Mouse (Mus musculus) cortical plate, adult 2 months (tissue): ENCODE data around the gene Foxj1.

ENCODE experiments used
- CTCF ChIP-seq: fragments of 200-500 bp; IDR thresholded peaks from 2 replicates; pipeline ENCODE4 v1.5.1; 2011; ENCODE audit warnings: mild to moderate bottlenecking, control low read depth, low read length; ENCODE audit not compliant: insufficient read depth; ENCODE audit errors: extremely low read depth
- POLR2A ChIP-seq: fragments of 200-500 bp; IDR thresholded peaks from 2 replicates; pipeline ENCODE4 v1.6.1; 2011; ENCODE audit warnings: mild to moderate bottlenecking, low read length, control low read depth; ENCODE audit not compliant: insufficient read depth; ENCODE audit errors: extremely low read depth

- no peak for TF ChIP-seq POLR2A
- no peak for TF ChIP-seq CTCF
These were observed 41.6 kb downstream of the Foxj1 start for GRCm38 (mm10) chr11:116293538-116294137.
